Mouse (Mus musculus) thymus, postnatal 0 days (tissue): ENCODE measurements around the gene Cyp2c67. TPM values are rescaled to one million over a fixed set of nuclear protein-coding genes. Genes with fewer than 3 reads are reported as not detected.
"Not testable (repeated sequence)": the region's sequence is repeated elsewhere in the genome, so short reads cannot be mapped to it uniquely, and the experiment has no call there.

Experiments used
- DNase-seq: peaks from one replicate; pipeline ENCODE4 v3.0.0-alpha.2; 2015; ENCODE audit warnings: low spot score
- polyA plus RNA-seq: library from polyadenylated mRNA; unstranded; fragments of >200 nt; fragmentation: Nextera tagmentation; extraction: Ambion mirVana; gene quantifications from 2 replicates; pipeline ENCODE4 v1.2.1, GENCODE M21; 2015

Cyp2c67 gene
- polyA plus RNA-seq = not detected in 2 replicates

DNA sequence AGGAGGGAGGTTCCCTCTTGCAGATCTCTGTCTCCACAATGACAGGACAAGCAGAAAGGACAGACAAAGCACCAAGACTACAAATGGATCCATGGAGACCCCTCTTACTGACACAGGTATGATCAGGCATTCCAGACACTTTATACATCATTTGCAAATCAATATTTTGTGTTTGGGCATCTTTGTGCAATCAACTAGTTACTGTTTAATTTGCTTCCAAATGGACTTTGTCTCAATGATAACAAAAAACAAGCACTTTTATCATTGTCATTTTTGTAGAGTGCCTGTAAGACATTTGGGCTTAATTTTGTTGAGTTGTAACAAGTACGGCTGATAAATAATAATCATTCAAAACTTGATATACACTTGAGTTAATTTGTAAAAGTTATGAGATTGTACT is at the start of gene Cyp2c67:
Gene Cyp2c67 (minus strand): TSS at position 114 of the 400 bp plus-strand sequence.
- DNase-seq = no peak

DNA sequence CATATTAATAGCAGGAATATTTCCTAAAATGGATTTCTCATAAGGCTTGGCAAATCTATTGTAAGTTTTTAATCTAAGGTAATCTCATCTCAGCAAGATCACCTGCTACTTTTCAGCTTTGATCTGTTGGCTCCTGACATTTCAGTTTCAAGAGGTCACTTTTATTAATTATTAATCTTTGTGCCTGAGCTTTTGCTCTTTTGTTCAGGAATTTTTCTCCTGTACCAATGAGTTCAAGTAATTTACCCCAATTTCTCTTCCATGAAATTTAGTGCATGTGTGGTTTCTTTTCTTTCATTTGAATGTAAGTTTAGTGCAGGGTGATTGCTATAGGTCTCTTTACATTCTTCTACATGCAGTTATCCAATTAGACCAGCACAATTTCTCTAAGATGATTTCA is 16.8 kb upstream of the Cyp2c67 start:
- not testable (repeated sequence) for DNase-seq

DNA sequence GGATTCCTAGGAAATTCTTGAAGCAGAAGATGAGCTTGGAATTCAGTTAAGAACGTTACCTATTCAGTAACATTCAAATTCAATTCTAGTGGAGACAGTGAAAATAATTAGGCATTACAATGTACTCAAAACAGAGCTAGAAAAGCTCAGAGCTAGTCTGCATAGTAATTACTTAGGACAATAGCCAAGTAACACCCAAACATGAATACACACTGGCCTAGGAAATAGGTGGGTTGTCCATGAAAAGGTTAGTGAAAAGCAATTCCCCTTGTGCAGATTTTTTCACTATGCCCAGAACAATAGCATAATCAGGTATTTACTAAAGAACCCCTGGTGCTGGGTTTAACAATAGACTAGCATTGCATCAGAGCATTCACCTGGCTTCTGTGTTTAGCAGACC is 3.5 kb upstream of the Cyp2c67 start:
- no peak for DNase-seq

DNA sequence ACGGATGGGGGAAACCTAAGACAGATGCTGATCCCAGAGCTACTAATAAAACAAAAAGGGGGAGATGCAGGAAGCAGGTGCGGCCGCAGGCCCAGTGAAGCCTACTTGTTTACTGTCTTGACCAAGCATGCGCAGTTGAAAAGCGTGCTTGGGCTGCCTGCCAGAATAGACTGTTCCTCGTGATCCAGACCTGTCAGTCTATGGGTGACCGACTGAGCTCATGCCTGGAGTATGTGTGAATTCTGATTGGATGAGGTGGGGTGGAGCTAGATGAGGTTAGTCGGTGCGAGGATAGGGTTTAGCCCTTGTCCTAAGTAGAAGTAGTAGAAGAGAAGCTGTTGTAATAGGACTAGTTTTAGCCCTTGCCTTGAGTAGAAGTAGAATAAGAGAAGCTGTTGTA is 1.3 kb downstream of the Cyp2c67 start:
- DNase-seq = no peak

DNA sequence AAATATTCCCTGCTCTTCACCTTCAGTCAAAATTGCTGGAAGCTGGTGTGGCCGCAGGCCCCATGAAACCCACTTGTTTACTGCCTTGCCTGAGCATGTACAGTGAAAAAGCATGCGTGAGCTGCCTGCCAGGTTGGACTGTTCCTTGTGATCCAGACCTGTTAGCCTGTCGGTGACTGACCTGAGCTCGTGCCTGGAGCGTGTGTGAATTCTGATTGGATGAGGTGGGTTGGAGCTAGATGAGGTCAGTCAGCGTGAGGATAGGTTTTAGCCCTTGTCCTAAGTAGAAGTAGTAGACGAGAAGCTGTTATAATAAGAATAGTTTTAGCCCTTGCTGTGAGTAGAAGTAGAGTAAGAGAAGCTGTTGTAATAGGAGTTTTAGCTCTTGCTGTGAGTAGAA is 4.3 kb downstream of the Cyp2c67 start:
- DNase-seq = not testable (repeated sequence)

Other genes with a start within 250 kb of the Cyp2c67 start
- not detected in 2 replicates for gene Cyp2c38, start 186.0 kb downstream of the Cyp2c67 start, polyA plus RNA-seq
- gene Cyp2c39, start 138.2 kb downstream of the Cyp2c67 start, polyA plus RNA-seq = not detected in 2 replicates
- gene Cyp2c68, start 92.0 kb upstream of the Cyp2c67 start, polyA plus RNA-seq = not detected in 2 replicates
- not detected in 2 replicates for gene Cyp2c40, start 163.8 kb upstream of the Cyp2c67 start, polyA plus RNA-seq
- gene Cyp2c69, start 237.7 kb upstream of the Cyp2c67 start, polyA plus RNA-seq = not detected in 2 replicates